Mouse (Mus musculus) mouse trophoblast stem cell (cell line): ENCODE measurements around the gene Zfp944.
"Not testable (repeated sequence)": the region's sequence is repeated elsewhere in the genome, so short reads cannot be mapped to it uniquely, and the experiment has no call there.

Source experiments
- in situ Hi-C, 2 experiments: fragments of 300-500 bp; cut with MseI, MboI; formaldehyde crosslinking; loops; 2 replicates in 1 of 2; 3 replicates in 1 of 2; pipeline ENCODE4 v1.15.1; 2025

Zfp944 gene

DNA sequence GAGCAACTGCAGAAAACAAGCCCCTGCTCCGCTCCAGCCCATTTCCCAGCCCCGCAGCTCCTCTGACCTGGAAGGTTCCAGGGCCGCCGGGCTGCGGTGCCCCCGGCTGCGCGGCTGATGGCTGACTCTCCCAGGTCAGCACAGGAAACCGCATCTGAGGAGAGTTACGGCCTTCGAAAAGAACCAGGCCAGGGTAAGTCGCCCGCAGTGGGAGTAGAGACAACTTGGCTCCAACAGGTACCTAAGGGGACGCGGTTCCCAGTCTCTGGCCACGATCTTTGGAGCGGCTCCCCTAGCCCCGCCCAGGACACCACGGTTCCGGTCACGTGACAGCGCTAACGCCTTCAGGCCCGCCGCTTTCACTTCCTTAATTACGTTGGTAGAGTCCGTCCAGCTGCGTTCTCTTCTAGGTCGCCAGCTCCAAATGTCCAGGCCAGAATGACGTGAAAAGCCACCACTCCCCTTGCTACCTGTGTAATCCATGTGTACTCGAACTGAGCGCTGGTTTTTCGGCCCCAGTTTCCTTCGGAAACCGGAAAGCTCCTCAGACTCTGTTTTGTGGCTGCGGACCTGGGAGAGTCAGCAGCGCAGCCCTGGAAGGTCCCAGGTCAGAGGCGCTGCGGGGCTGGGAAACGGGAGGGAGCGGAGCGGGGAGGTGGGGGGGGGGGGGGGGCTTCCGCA, at the start of gene Zfp944, which contains the start of gene Zfp758:
Gene Zfp944 (minus strand): TSS at position 300 of the 681 bp plus-strand sequence.
Gene Zfp758 (plus strand): TSS at position 353 of the 681 bp plus-strand sequence.
- in situ Hi-C loops = not testable (repeated sequence)

GRCm38 (mm10) chr17:22410756-22411155, 49.6 kb upstream of the Zfp944 start:
- in situ Hi-C loops = loop anchor here (10.0 to 25.0 kb wide), 3 partner anchors 56 to 323 kb away; no protein-coding TSS in a partner anchor

DNA sequence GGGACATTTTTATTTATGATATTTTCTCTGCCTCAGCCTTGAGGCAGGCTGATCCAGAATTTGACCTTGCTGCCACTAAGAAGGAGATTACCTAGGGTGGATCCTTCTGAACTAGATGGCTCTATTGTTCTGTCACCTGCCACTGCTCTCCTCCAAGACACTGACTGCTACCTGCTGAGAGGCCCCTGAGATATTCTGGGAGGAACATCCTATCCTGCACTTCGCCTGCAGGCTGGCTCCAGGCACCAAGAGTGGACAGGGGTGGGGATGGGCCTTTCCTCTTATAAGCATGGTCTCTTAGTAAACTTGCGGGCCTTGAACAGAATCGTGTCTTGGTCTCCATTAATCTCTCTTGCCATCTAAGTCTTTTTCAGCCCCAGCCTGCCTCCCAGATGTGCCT, 2.7 kb upstream of the Zfp944 start:
- in situ Hi-C loops = no loop called here

- in situ Hi-C loops = no loop called here
These were observed 628 bp downstream of the Zfp944 start for GRCm38 (mm10) chr17:22360572-22360971.

DNA sequence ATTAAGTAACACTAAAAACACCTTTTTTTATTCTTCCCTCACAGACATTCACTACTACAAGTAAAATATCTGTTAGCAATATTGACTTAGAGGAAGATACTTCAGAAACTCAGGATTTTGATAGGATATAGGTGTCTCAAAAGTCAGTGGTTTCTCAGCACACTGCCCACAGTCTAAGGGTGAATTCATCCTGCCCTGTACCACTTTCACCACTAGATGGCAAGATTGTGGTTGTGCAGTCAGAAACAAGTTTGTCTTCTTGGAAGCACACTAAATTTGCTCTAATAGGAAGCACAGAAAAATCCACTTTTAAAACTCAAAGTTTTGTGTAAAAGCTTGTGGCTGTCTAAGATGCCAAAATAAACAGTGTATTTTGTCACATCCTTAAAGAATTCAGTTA, 8.4 kb downstream of the Zfp944 start:
- in situ Hi-C loops = loop anchor here (10.0 kb wide), 1 partner anchor 62 kb away; no protein-coding TSS in a partner anchor

DNA sequence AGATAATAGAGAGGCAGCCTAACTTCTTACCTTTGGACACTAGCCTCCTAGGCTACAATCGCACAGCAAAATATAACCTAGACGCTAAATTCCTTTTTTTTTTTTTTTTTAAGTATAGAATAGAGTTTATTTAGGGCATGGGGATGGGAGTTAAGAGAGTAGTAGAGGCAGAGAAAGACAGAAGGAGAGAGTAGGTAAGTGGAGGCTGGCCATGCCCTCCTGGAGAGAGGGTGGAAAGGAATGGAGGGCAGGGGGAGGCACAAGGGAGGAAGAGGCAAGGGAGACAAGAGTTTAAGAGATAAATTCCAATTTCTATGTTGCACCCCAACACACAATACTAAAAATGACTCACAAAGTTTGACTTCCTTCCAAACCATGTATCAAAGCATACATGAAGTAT, 46.0 kb downstream of the Zfp944 start:
- in situ Hi-C loops = not testable (repeated sequence)

- in situ Hi-C loops = not testable (repeated sequence)
These were observed 46.4 kb downstream of the Zfp944 start, which contains the start of gene CT030661.1 for GRCm38 (mm10) chr17:22314730-22315226. Gene CT030661.1 (minus strand): TSS chr17:22314837.

DNA sequence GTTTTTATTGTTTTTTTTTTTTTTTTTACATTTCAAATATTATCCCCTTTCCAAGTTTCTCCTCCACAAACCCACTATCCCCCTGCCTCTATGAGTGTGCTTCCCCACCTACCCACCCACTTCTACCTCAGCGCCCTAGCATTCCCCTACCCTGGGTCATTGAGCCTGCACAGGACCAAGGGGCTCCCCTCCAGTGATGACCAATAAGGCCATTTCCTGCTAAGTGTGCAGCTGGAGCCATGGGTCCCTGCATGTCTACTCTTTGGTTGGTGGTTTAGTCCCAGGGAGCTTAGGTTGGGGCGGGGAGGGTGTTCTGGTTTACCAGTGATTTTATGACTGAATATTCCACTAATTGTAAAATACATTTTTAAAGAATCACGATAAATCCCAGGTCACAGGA, 47.0 kb downstream of the Zfp944 start:
- in situ Hi-C loops = not testable (repeated sequence)
